Mouse (Mus musculus) neural tube, embryonic 15.5 days (tissue): ENCODE results near the gene Zranb1. TPM values are rescaled to one million over a fixed set of nuclear protein-coding genes. Genes with fewer than 3 reads are reported as not detected.

ENCODE experiments used
- ATAC-seq: fragments of 200-750 bp; cut with Nextera tagmentation; 2 replicates; pipeline ENCODE4 v1.8.0; 2017; ENCODE audit warnings: mild to moderate bottlenecking, moderate TSS enrichment, moderate library complexity; ENCODE audit not compliant: low FRiP score
- H3K27ac ChIP-seq: fragments of 300-500 bp; sonication (generic); replicated peaks from 2 replicates; pipeline ENCODE4 v1.5.1; 2015; ENCODE audit warnings: mild to moderate bottlenecking, inconsistent platforms
- H3K27me3 ChIP-seq: fragments of 300-500 bp; sonication (generic); replicated peaks from 2 replicates; pipeline ENCODE4 v1.6.1; 2015; ENCODE audit warnings: inconsistent platforms
- H3K36me3 ChIP-seq: fragments of 300-500 bp; sonication (generic); 2 replicates; pipeline ENCODE4 v1.6.1; 2015; ENCODE audit warnings: inconsistent platforms
- H3K4me1 ChIP-seq: fragments of 300-500 bp; sonication (generic); 2 replicates; pipeline ENCODE4 v1.6.1; 2015; ENCODE audit warnings: inconsistent platforms
- H3K4me2 ChIP-seq: fragments of 300-500 bp; sonication (generic); 2 replicates; pipeline ENCODE4 v1.6.1; 2015; ENCODE audit warnings: inconsistent platforms, mild to moderate bottlenecking, moderate library complexity
- H3K4me3 ChIP-seq: fragments of 300-500 bp; sonication (generic); replicated peaks from 2 replicates; pipeline ENCODE4 v1.5.1; 2015; ENCODE audit warnings: mild to moderate bottlenecking, inconsistent platforms
- H3K9ac ChIP-seq: fragments of 300-500 bp; sonication (generic); replicated peaks from 2 replicates; pipeline ENCODE4 v1.6.1; 2015; ENCODE audit warnings: mild to moderate bottlenecking, inconsistent platforms
- H3K9me3 ChIP-seq: fragments of 300-500 bp; sonication (generic); replicated peaks from 2 replicates; pipeline ENCODE4 v1.6.1; 2016; ENCODE audit warnings: inconsistent platforms
- whole genome bisulfite sequencing: fragments of 180-500 bp; shearing (Covaris S2); methylation state at CpG from one replicate; pipeline ENCODE4 v1.1.7; 2015; ENCODE audit warnings: mixed read lengths; 5-methylcytosine and 5-hydroxymethylcytosine counted together
- polyA plus RNA-seq: library from polyadenylated mRNA; unstranded; fragments of >200 nt; fragmentation: Nextera tagmentation; extraction: Ambion mirVana; gene quantifications from 2 replicates; pipeline ENCODE4 v1.2.1, GENCODE M21; 2015

Gene Zranb1
- polyA plus RNA-seq, 1 experiment from 2014 or later: 20.5 TPM

- Histone ChIP-seq H3K4me2 (no peak overlapping the region), H3K9me3 (no peaks in the 10 kb centered on the region), H3K9ac (no peak overlapping the region), H3K4me3 (no peak overlapping the region), H3K36me3 (peaks cover 2% of the 10 kb centered on the region; the same call in 1 of the 2 replicates), H3K27me3 (no peaks in the 10 kb centered on the region), H3K27ac (no peak overlapping the region), H3K4me1 (peaks cover 51% of the 10 kb centered on the region)
- whole genome bisulfite sequencing: 93% methylated on average over 7 of the region's 7 CpGs
- no peak for ATAC-seq
Observed at GRCm38 (mm10) chr7:133005772-133006171, 74.8 kb downstream of the Zranb1 start.

GRCm38 (mm10) chr7:133007343-133007742 is 76.4 kb downstream of the Zranb1 start:
- Histone ChIP-seq H3K36me3 (no peaks in the 10 kb centered on the region), H3K4me3 (no peak overlapping the region), H3K27ac (no peak overlapping the region), H3K9ac (no peak overlapping the region), H3K4me2 (no peak overlapping the region), H3K27me3 (no peaks in the 10 kb centered on the region), H3K9me3 (no peaks in the 10 kb centered on the region), H3K4me1 (peaks cover 67% of the 10 kb centered on the region)
- no peak for ATAC-seq
- WGBS: 77% methylated on average over 11 of the region's 11 CpGs

DNA sequence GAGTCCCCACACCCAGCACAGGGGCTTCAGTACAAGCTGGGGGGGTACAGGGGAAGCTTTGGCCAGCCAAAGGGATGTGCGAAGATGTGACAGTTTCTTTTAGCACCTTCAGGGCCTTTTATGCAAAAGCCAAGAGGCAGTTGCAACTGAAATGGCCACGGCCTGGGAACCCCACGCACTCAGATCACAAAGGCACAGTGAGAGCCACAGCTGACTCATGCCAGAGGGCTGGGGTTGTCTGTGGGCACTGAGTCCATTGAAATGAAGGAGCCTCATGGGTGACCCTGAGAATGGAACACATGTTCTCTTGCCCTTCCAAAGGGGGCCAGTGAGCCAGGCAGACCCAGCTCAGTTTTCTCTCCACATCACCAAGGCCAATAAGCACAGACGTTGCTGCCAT is 77.7 kb downstream of the Zranb1 start:
- H3K4me1 ChIP-seq: peaks cover 74% of the 10 kb centered on the region
- no peak for ATAC-seq
- no peaks in the 10 kb centered on the region for H3K27me3 ChIP-seq
- H3K27ac ChIP-seq: no peak overlapping the region
- WGBS: 63% methylated on average over 4 of the region's 4 CpGs
- H3K4me2 ChIP-seq: no peak overlapping the region
- no peak overlapping the region for H3K9ac ChIP-seq
- no peaks in the 10 kb centered on the region for H3K9me3 ChIP-seq
- no peaks in the 10 kb centered on the region for H3K36me3 ChIP-seq
- H3K4me3 ChIP-seq: no peak overlapping the region

GRCm38 (mm10) chr7:133009676-133010075 is 78.7 kb downstream of the Zranb1 start:
- peaks cover 79% of the 10 kb centered on the region for H3K4me1 ChIP-seq

DNA sequence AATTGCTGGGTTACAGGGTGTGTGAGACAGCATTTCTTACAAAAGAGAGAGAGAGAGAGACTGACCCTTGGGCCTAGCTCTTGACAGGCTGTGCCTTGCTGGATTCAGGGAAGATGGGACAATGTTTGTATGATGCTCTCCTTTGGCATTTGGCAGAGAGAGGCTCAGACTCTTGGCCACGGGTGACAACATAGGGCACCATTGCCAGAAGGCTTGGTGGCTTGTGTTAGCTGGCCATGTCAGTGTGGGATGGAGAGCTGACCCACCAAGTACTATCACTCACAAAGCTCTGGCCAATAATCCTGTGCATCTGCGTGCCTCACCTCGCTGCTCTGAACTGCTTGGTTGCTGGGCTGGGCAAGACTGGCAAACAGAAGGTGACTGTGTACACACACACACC is 79.5 kb downstream of the Zranb1 start:
- peaks cover 84% of the 10 kb centered on the region for H3K4me1 ChIP-seq
- WGBS: 84% methylated on average over 3 of the region's 3 CpGs
- no peaks in the 10 kb centered on the region for H3K27me3 ChIP-seq
- no peak overlapping the region for H3K4me2 ChIP-seq
- H3K36me3 ChIP-seq: no peaks in the 10 kb centered on the region
- peak overlapping the region; percentile 73 for H3K27ac ChIP-seq
- no peak overlapping the region for H3K4me3 ChIP-seq
- H3K9ac ChIP-seq: no peak overlapping the region
- H3K9me3 ChIP-seq: no peaks in the 10 kb centered on the region
- ATAC-seq: no peak

More at GRCm38 (mm10) chr7:133009676-133010075, 78.7 kb downstream of the Zranb1 start:
- H3K27me3 ChIP-seq: no peaks in the 10 kb centered on the region
- no peak overlapping the region for H3K4me2 ChIP-seq
- no peak overlapping the region for H3K4me3 ChIP-seq
- H3K9ac ChIP-seq: no peak overlapping the region
- 0 out of 2 replicates have a peak overlapping the region, but pooled peaks have one; percentile 73 for H3K27ac ChIP-seq
- H3K9me3 ChIP-seq: no peaks in the 10 kb centered on the region
- ATAC-seq: no peak
- no peaks in the 10 kb centered on the region for H3K36me3 ChIP-seq
- WGBS: 77% methylated on average over 8 of the region's 8 CpGs

DNA sequence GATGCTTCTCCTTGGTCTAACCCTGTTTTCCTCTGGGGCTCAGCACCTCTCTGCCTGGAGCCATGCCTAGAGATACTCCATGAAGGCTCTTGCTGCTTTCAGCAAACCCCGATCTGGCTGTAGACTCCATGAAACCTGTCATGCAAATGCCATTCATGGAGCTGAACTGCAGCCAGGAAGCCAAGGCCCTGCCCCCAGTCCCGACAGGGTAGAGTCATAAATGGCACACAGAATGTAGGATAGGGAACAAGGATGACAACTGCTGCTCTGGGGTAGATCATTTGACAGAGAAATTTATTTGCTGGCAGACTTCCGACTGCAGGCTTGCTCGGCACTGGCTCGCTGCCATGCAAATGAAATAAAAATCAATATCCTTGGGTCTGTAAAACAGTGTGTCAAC is 80.2 kb downstream of the Zranb1 start:
- H3K9me3 ChIP-seq: no peaks in the 10 kb centered on the region
- H3K9ac ChIP-seq: no peak overlapping the region
- H3K27me3 ChIP-seq: no peaks in the 10 kb centered on the region
- peak overlapping the region; percentile 73 for H3K27ac ChIP-seq
- peak; percentile 63; the same call in 1 of the 2 replicates for ATAC-seq
- peak overlapping the region; percentile 24 for H3K4me2 ChIP-seq
- no peak overlapping the region for H3K4me3 ChIP-seq
- 18% methylated on average over 5 of the region's 5 CpGs for WGBS
- H3K36me3 ChIP-seq: no peaks in the 10 kb centered on the region
- H3K4me1 ChIP-seq: peaks cover 89% of the 10 kb centered on the region

DNA sequence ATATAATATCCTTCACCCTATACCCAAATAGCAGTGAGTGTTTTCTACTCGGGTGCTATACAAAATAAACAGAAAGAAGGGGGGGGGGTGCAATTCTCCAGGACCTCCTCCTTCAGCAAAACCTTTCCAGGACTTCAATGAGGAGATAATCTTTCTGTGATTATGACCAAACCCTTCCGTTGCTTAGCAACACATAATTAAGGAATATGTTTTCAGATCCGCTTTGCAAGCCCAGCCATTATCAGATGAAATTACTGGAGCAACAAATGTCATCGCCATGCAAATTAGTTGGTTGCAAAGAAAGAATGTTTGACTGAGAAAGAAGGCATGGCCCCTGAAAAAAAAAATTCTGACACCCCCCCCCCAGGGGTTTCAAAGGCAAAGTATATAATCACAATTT is 80.7 kb downstream of the Zranb1 start:
- H3K9ac ChIP-seq: no peak overlapping the region
- 38% methylated on average over 4 of the region's 4 CpGs for WGBS
- H3K4me2 ChIP-seq: peak overlapping the region; percentile 24
- peak overlapping the region; percentile 73 for H3K27ac ChIP-seq
- H3K4me3 ChIP-seq: no peak overlapping the region
- no peak for ATAC-seq
- H3K9me3 ChIP-seq: no peaks in the 10 kb centered on the region
- H3K4me1 ChIP-seq: peaks cover 89% of the 10 kb centered on the region
- no peaks in the 10 kb centered on the region for H3K36me3 ChIP-seq
- H3K27me3 ChIP-seq: no peaks in the 10 kb centered on the region

- peaks cover 81% of the 10 kb centered on the region for H3K4me1 ChIP-seq
- ATAC-seq: no peak
- no peak overlapping the region for H3K9ac ChIP-seq
- no peaks in the 10 kb centered on the region for H3K36me3 ChIP-seq
- no peak overlapping the region for H3K4me2 ChIP-seq
- 67% methylated on average over 14 of the region's 14 CpGs for WGBS
- no peaks in the 10 kb centered on the region for H3K9me3 ChIP-seq
- no peak overlapping the region for H3K4me3 ChIP-seq
- H3K27ac ChIP-seq: peak overlapping the region; percentile 73; the same call in 1 of the 2 replicates
- H3K27me3 ChIP-seq: no peaks in the 10 kb centered on the region
Observed at GRCm38 (mm10) chr7:133012637-133013366, 81.9 kb downstream of the Zranb1 start.

DNA sequence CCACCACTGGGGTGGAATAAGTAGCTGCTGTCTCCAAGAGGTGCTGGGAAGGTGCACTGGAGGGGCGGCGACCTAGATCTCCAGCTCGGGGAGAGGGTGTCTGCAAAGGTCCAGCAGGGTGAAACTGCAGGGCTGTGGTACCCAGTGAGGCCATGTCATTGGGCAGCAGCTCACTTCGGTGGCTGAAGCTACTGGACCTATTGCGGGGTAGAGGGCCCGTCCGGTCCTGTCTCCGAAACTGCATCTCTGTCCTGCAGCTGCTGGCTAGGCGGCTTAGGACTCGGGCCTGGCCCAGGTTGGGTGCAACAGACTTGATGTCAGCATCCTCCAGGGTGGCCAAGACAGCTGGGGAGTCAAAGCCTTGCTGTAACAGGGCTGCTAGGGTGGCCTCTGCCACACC is 83.0 kb downstream of the Zranb1 start:
- no peak overlapping the region for H3K4me3 ChIP-seq
- H3K27me3 ChIP-seq: no peaks in the 10 kb centered on the region
- WGBS: 95% methylated on average over 10 of the region's 10 CpGs
- H3K9ac ChIP-seq: no peak overlapping the region
- H3K9me3 ChIP-seq: no peaks in the 10 kb centered on the region
- no peak overlapping the region for H3K4me2 ChIP-seq
- H3K36me3 ChIP-seq: no peaks in the 10 kb centered on the region
- H3K4me1 ChIP-seq: peaks cover 73% of the 10 kb centered on the region
- H3K27ac ChIP-seq: no peak overlapping the region
- ATAC-seq: no peak

DNA sequence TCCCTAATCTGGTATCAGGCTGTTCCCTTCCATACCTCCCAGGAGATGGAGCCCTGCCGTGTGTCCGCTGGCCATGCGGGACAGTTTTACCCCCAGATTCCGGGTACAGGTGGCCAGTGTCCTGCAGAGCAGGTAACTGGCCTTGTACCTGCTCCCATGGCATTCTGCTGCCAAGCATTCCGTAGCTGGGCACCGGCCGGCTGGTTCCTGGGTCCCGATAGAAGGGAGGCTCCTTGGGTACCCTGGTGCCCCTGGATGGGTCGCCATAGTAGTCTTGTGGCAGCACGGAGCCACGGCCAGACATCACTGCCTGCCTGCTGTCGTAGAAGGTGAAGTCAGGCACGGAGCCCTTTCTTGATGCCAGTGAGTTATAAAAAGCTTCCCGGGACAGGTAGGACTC is 83.7 kb downstream of the Zranb1 start:
- Histone ChIP-seq H3K4me2 (no peak overlapping the region), H3K27me3 (no peaks in the 10 kb centered on the region), H3K4me1 (peaks cover 71% of the 10 kb centered on the region), H3K27ac (0 out of 2 replicates have a peak overlapping the region, but pooled peaks have one; percentile 18), H3K9ac (no peak overlapping the region), H3K36me3 (no peaks in the 10 kb centered on the region), H3K4me3 (no peak overlapping the region), H3K9me3 (no peaks in the 10 kb centered on the region)
- WGBS: 89% methylated on average over 14 of the region's 14 CpGs
- ATAC-seq: no peak

DNA sequence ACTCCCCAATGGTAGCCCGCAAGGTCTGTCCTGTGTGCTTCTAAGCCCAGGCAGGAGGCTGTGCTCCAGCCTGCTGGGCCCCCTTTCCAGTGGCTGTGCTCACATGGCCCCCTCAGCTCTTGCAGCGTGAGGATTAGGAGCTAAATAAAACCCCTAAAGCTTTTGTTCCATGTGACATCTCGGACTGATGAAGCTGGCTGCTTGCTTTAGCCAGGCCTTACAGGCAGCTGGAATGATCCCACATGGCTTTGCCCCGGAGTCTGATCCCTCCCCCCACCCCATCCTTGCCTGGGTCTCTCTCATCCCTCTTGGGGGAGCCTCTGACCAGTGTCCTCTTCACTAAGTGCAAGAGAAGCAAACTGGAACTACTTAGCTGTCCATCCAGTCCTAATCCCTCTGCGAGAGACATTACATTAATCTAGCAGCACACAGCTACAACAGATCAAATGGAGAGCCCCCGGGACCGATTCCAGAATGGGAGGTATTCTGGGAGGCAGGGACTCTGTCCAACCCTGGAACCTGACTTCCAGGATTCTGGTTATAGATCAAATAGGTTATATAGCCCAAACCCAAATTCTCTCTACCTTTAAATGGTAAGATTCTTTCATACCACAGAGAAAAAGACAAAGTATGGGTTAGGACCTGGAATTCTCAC is 84.6 kb downstream of the Zranb1 start:
- Histone ChIP-seq H3K4me3 (no peak overlapping the region), H3K9me3 (no peaks in the 10 kb centered on the region), H3K27me3 (no peaks in the 10 kb centered on the region), H3K27ac (peak overlapping the region; percentile 48; the same call in 1 of the 2 replicates), H3K36me3 (no peaks in the 10 kb centered on the region), H3K4me2 (peak overlapping the region; percentile 5; the same call in 1 of the 2 replicates), H3K4me1 (peaks cover 70% of the 10 kb centered on the region), H3K9ac (0 out of 2 replicates have a peak overlapping the region, but pooled peaks have one; percentile 17)
- ATAC-seq: no peak
- WGBS: 34% methylated on average over 7 of the region's 7 CpGs

- Histone ChIP-seq H3K9ac (no peak overlapping the region), H3K27ac (no peak overlapping the region), H3K4me3 (no peak overlapping the region), H3K4me1 (peaks cover 42% of the 10 kb centered on the region), H3K9me3 (no peaks in the 10 kb centered on the region), H3K36me3 (no peaks in the 10 kb centered on the region), H3K4me2 (no peak overlapping the region), H3K27me3 (no peaks in the 10 kb centered on the region)
- no peak for ATAC-seq
- 77% methylated on average over 7 of the region's 7 CpGs for whole genome bisulfite sequencing
Observed at GRCm38 (mm10) chr7:133018961-133019360, 88.0 kb downstream of the Zranb1 start.
